Mouse (Mus musculus): ENCODE data around the gene Sfxn1. TPM values are rescaled to one million over a fixed set of nuclear protein-coding genes. Genes with fewer than 3 reads are reported as not detected.

The Sfxn1 gene
- polyA plus RNA-seq, 1 experiment from 2014 or later: 28.7 TPM

DNA sequence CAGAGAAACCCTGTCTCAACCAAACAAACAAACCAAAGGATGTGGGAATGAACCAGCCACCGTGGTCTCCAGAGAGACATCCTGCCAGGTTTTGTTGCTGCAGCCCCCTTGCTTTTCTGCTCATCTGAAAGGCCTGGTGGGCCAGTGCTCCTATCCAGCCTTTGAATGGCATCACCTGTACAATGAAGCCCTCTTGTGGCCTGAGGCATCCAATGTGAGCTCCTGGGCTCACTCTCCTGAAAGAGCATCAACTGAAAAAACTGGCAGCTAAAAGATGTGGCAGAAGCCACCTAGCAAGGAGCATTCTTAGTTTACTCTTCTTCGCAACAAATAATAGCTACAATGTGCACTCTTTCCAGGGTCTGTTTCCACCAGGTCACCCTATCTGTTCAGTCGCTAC is 9.6 kb upstream of the Sfxn1 start:
- no peaks in the 10 kb centered on the region for H3K36me3 ChIP-seq
- no peak overlapping the region for H3K4me2 ChIP-seq
- H3K9me3 ChIP-seq: no peaks in the 10 kb centered on the region
- H3K9ac ChIP-seq: no peak overlapping the region
- no peak for ATAC-seq (ENCODE audit: extremely low read depth, insufficient number of reproducible peaks, low FRiP score, low TSS enrichment)
- no peak overlapping the region for H3K4me3 ChIP-seq
- no peaks in the 10 kb centered on the region for H3K4me1 ChIP-seq
- H3K27ac ChIP-seq (replicated peaks): no peak overlapping the region
- H3K27me3 ChIP-seq (replicated peaks): peaks cover 13% of the 10 kb centered on the region
- 69% methylated on average over 3 of the region's 3 CpGs for WGBS

DNA sequence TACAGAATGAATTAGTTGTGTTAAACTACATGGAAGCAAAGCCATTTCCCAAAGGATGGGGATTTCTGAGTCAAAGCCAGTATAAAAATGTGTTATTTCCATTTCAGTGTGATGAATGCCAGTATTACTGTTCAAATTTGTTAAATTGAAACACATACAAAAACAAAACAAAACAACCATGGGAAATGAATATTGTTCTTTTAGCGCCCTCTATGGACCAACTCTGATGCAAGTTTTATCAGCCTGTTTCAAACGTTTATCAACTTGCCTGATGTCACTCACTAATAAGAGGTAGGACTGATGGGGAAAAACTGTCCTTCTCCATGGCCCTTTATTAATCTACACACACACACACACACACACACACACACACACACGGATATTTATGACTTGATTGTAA is 8.4 kb upstream of the Sfxn1 start:
- 3% methylated on average over 3 of the region's 3 CpGs for WGBS
- H3K4me2 ChIP-seq: no peak overlapping the region
- peaks cover 5% of the 10 kb centered on the region; the same call in 1 of the 2 replicates for H3K27me3 ChIP-seq (replicated peaks)

DNA sequence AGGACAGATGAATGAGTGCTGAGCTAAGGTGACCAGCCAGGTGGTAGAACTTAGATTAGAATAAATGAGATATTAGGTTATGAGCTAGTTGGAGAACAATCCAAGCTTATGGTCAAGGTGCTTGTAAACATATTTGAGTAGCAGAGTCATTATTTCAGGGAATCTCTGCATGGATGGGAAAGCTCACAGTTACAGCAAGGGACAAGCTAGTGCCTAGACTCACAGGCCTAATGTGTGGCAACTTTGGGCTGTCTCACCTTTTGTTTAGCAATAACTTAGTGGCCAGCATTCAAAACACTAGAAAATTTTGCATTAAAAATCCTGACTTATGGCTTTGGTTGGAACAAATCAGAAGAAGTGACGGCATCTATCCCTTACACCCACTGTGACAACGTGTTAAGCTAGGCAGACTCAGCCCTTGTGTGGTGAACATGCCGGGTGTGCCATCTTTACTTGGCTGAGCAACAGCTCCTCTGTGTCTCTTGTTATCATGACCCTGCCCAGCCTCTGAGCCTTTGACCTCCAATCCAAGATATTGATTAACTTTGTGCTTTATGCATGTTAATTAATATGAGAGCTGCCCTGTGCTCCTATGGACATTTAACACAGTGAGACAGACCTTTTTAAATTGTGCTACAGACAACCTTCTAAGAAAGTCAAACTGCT is 5.5 kb upstream of the Sfxn1 start:
- H3K9ac ChIP-seq: no peak overlapping the region
- H3K36me3 ChIP-seq: no peaks in the 10 kb centered on the region
- H3K27ac ChIP-seq (replicated peaks): no peak overlapping the region
- H3K4me1 ChIP-seq: no peaks in the 10 kb centered on the region
- no peaks in the 10 kb centered on the region; the same call in 1 of the 2 replicates for H3K27me3 ChIP-seq (replicated peaks)
- WGBS: 69% methylated on average over 3 of the region's 3 CpGs
- H3K4me2 ChIP-seq: no peak overlapping the region
- no peak for ATAC-seq (ENCODE audit: extremely low read depth, insufficient number of reproducible peaks, low FRiP score, low TSS enrichment)
- H3K9me3 ChIP-seq: no peaks in the 10 kb centered on the region
- H3K4me3 ChIP-seq: no peak overlapping the region

More for the DNA sequence above, 8.4 kb upstream of the Sfxn1 start:
- Histone ChIP-seq H3K36me3 (no peaks in the 10 kb centered on the region), H3K9me3 (no peaks in the 10 kb centered on the region), H3K9ac (no peak overlapping the region), H3K27ac (replicated peaks) (no peak overlapping the region), H3K4me1 (no peaks in the 10 kb centered on the region), H3K4me3 (no peak overlapping the region)
- no peak for ATAC-seq (ENCODE audit: extremely low read depth, insufficient number of reproducible peaks, low FRiP score, low TSS enrichment)

DNA sequence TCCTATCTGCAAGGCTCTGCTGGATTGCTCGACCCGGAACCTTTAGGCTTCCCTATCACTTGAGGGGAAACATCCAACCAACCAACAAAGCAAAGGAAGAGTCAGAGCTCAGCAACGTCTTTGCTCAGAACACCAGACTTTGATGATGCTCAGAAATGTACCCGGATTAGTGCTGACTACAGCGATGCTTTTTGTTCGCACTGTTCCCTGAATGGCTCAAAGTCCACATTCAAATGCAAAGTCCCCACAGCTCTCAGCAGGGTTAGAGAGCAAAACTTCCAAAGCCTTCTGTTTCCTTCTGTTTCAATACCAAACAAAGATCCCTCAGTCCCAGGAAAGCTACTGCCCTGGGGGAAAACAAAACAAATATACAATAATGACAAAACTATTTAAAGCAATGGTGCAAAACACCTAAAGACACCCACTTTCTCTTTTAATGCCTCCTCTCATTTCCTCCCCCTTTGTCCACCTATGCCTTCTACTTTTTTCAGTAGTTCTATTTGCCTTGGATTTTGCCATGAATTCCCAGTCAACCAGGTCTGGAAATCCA is 4.0 kb upstream of the Sfxn1 start:
- Histone ChIP-seq H3K4me2 (no peak overlapping the region), H3K9ac (no peak overlapping the region), H3K9me3 (no peaks in the 10 kb centered on the region), H3K4me3 (no peak overlapping the region), H3K27me3 (replicated peaks) (no peaks in the 10 kb centered on the region; the same call in 1 of the 2 replicates), H3K27ac (replicated peaks) (no peak overlapping the region), H3K4me1 (peaks cover 7% of the 10 kb centered on the region), H3K36me3 (no peaks in the 10 kb centered on the region)
- ATAC-seq (ENCODE audit: extremely low read depth, insufficient number of reproducible peaks, low FRiP score, low TSS enrichment): no peak
- WGBS: 45% methylated on average over 6 of the region's 6 CpGs

DNA sequence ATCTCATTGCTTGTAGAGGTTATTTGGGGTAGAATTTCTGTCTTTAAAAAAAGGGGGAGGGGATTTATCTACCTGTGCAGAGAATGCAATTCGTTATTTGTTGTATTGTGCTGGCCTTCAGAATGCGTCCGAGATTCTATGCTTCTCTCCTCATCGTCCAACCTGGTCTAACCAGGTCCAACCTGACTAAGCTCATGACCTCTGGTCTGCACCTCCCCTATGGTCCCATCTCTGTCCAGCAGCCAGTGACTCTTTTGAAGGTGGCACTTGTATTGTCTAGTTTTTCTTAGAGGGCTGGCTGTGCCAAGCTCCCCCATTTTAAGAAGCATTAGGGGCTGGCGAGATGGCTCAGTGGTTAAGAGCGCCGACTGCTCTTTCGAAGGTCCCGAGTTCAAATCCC is 658 bp upstream of the Sfxn1 start:
- 92% methylated on average over 9 of the region's 9 CpGs for WGBS
- ATAC-seq (ENCODE audit: extremely low read depth, insufficient number of reproducible peaks, low FRiP score, low TSS enrichment): no peak
- no peak overlapping the region for H3K27ac ChIP-seq (replicated peaks)

DNA sequence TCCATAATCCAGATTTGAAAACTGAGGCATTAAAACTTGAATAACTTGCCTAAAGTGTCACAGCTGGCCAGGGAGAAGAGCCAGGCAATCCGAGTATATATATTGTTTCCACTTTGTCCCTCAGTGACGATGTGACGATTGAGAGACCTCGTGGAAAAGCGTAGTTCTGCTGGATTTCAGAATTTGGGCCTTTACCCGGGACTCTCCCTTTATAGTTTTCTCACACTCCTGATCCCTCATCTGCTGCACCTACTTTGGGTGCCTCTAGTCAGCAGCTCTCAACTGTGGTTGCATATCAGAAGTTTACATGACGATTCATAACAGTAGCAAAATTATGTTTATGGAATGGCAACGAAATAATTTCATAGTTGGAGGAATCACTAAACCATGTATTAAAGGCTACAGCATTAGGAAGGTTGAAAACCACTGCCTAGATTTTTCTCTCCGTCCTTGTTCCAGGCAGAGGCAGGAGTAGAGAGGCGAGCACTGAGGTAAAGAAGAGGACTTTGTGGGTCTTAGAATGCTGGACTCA is 923 bp downstream of the Sfxn1 start:
- no peak for ATAC-seq (ENCODE audit: extremely low read depth, insufficient number of reproducible peaks, low FRiP score, low TSS enrichment)
- peak overlapping the region; percentile 91 for H3K9ac ChIP-seq
- H3K36me3 ChIP-seq: no peaks in the 10 kb centered on the region
- no peaks in the 10 kb centered on the region for H3K27me3 ChIP-seq (replicated peaks)
- no peaks in the 10 kb centered on the region for H3K9me3 ChIP-seq
- peak overlapping the region; percentile 84 for H3K4me2 ChIP-seq
- H3K4me3 ChIP-seq: peak overlapping the region; percentile 88
- H3K27ac ChIP-seq (replicated peaks): peak overlapping the region; percentile 77
- WGBS: 28% methylated on average over 10 of the region's 10 CpGs
- H3K4me1 ChIP-seq: peaks cover 33% of the 10 kb centered on the region

More for the DNA sequence above, 658 bp upstream of the Sfxn1 start:
- Histone ChIP-seq H3K4me3 (no peak overlapping the region), H3K9me3 (no peaks in the 10 kb centered on the region), H3K4me2 (no peak overlapping the region), H3K4me1 (peaks cover 22% of the 10 kb centered on the region), H3K27me3 (replicated peaks) (no peaks in the 10 kb centered on the region), H3K9ac (no peak overlapping the region), H3K36me3 (no peaks in the 10 kb centered on the region)

DNA sequence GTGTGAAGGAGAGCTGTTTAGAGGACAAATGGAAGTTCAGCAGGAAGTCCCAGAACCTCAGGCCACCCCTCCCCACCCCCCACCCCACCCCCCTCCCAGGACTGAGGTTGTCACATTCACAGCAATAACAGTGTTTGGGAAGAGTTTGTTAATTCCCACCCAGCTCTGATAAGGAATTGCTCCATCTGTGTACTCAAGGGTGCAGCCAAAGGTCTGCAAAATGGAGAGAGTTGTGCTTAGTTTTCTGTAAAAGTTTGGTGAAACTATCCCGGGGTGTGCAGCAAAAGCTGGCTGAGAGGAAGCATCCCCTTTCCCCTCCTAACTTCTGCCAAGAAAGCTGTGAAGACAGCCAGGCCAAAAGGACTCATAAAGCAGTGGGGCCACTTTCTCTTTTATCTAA is 1.4 kb downstream of the Sfxn1 start:
- peak overlapping the region; percentile 91 for H3K9ac ChIP-seq
- H3K4me1 ChIP-seq: peaks cover 38% of the 10 kb centered on the region
- H3K4me3 ChIP-seq: peak overlapping the region; percentile 88
- H3K27ac ChIP-seq (replicated peaks): peak overlapping the region; percentile 77
- no peaks in the 10 kb centered on the region for H3K9me3 ChIP-seq
- no peaks in the 10 kb centered on the region for H3K27me3 ChIP-seq (replicated peaks)
- ATAC-seq (ENCODE audit: extremely low read depth, insufficient number of reproducible peaks, low FRiP score, low TSS enrichment): no peak
- H3K36me3 ChIP-seq: no peaks in the 10 kb centered on the region
- WGBS: 27% methylated on average over 1 of the region's 1 CpGs
- peak overlapping the region; percentile 84 for H3K4me2 ChIP-seq

DNA sequence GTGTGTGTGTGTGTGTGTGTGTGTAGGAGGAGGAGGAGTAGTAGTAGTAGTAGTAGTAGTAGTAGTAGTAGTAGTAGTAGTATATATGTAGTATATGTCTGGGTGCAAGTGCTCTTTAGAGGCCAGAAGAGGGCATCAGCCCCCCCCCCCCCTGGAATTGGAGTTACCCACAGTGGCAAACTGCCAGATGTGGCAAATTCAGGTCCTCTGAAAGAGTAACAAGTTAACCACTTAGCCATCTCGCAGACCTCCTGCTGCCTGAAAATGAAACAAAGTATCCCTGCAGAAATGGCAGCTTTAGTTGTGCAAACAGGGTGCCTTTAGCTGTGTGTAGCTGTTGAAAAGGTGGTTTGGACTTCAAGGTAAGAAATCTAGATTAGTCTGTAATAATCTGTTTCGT is 1.8 kb downstream of the Sfxn1 start:
- peak overlapping the region; percentile 77 for H3K27ac ChIP-seq (replicated peaks)
- H3K4me2 ChIP-seq: peak overlapping the region; percentile 84
- H3K4me3 ChIP-seq: no peak overlapping the region
- H3K36me3 ChIP-seq: no peaks in the 10 kb centered on the region
- no peaks in the 10 kb centered on the region for H3K27me3 ChIP-seq (replicated peaks)
- H3K4me1 ChIP-seq: peaks cover 42% of the 10 kb centered on the region
- no peak for ATAC-seq (ENCODE audit: extremely low read depth, insufficient number of reproducible peaks, low FRiP score, low TSS enrichment)
- 0 out of 2 replicates have a peak overlapping the region, but pooled peaks have one; percentile 91 for H3K9ac ChIP-seq
- WGBS: 63% methylated on average over 2 of the region's 2 CpGs
- no peaks in the 10 kb centered on the region for H3K9me3 ChIP-seq

DNA sequence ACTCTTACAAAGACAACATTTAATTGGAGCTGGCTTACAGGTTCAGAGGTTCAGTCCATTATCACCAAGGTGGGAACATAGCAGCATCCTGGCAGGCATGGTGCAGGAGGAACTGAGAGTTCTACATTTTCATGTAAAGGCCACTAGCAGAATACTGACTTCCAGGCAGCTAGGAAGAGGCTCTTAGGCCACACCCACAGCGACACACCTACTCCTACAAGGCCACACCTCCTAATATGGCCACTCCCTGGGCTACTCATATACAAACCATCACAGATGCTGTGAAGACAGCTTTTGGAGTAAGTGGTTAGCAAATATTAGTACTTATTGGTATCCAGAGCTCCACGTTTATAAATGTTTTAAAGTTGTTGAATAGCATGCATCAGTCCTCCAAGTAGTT is 3.7 kb downstream of the Sfxn1 start:
- no peaks in the 10 kb centered on the region for H3K36me3 ChIP-seq
- H3K27ac ChIP-seq (replicated peaks): no peak overlapping the region
- no peak for ATAC-seq (ENCODE audit: extremely low read depth, insufficient number of reproducible peaks, low FRiP score, low TSS enrichment)
- H3K9me3 ChIP-seq: no peaks in the 10 kb centered on the region
- peaks cover 61% of the 10 kb centered on the region for H3K4me1 ChIP-seq
- H3K4me3 ChIP-seq: no peak overlapping the region
- H3K4me2 ChIP-seq: no peak overlapping the region
- H3K9ac ChIP-seq: no peak overlapping the region
- 90% methylated on average over 2 of the region's 2 CpGs for WGBS
- H3K27me3 ChIP-seq (replicated peaks): no peaks in the 10 kb centered on the region

DNA sequence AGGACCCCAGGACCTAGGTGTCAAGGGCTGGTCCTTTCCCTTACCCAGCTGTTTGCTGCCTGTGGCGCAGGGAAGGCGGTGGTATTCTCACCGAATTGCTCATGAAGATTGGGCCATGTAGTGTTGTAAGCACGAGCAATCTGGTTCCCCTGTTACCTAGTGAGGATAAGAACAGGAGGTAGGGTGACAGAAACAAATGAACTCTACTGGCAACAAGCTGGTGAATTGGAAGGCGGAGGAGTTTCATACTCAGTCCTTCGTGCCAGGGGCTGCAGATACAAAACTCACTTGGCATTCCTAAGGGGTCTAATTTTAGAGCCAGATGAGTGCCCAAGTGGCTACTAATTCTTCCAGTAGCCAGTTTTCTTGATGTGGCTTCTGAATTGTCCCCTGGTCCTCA is 4.4 kb downstream of the Sfxn1 start:
- no peaks in the 10 kb centered on the region for H3K9me3 ChIP-seq
- 81% methylated on average over 6 of the region's 6 CpGs for WGBS
- no peaks in the 10 kb centered on the region for H3K27me3 ChIP-seq (replicated peaks)
- no peak overlapping the region for H3K9ac ChIP-seq
- no peaks in the 10 kb centered on the region for H3K36me3 ChIP-seq
- H3K4me2 ChIP-seq: no peak overlapping the region
- no peak for ATAC-seq (ENCODE audit: extremely low read depth, insufficient number of reproducible peaks, low FRiP score, low TSS enrichment)
- no peak overlapping the region for H3K27ac ChIP-seq (replicated peaks)
- H3K4me3 ChIP-seq: no peak overlapping the region
- peaks cover 67% of the 10 kb centered on the region for H3K4me1 ChIP-seq

DNA sequence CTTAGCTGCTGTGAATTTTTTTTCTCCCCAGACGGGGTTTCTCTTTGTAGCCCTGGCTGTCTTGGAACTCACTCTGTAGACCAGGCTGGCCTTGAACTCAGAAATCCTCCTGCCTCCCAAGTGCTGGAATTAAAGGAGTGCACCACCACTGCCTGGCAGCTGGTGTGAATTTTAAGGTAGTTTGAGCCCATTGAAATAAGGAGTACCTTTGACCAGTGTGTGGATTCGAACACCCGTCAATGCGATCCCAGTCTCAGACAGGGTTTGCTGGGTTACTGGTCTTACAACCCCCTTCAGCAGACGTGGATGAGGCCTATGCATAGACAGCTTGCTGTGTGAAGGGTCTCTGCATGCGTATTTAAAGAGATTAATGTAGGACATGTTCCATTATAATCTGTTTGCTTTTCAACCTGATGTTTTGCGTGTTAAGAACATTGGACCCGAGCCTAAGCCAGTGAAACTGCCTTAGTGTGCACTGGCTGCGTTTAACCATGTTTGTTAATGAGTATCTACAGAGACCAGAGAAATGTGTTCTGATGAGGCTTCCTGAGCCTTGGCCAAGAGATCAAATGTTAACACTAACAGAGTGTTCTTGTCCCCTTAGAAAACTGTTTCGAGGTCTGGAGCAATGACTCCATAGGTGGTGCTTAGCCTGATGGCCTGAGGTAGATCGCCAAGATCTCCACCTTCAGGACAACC is 5.2 kb downstream of the Sfxn1 start:
- ATAC-seq (ENCODE audit: extremely low read depth, insufficient number of reproducible peaks, low FRiP score, low TSS enrichment): no peak
- H3K4me1 ChIP-seq: peaks cover 67% of the 10 kb centered on the region

More for the DNA sequence above, 5.2 kb downstream of the Sfxn1 start:
- Histone ChIP-seq H3K9ac (no peak overlapping the region), H3K27ac (replicated peaks) (no peak overlapping the region), H3K27me3 (replicated peaks) (no peaks in the 10 kb centered on the region), H3K4me3 (no peak overlapping the region), H3K4me2 (no peak overlapping the region), H3K36me3 (no peaks in the 10 kb centered on the region), H3K9me3 (no peaks in the 10 kb centered on the region)
- WGBS: 86% methylated on average over 11 of the region's 11 CpGs

Data from heart, embryonic 13.5 days (tissue).